Mouse (Mus musculus) bone marrow, adult 2 months (tissue): Measurements from ENCODE around the gene Usp17ld.
"Not testable (repeated sequence)": the region's sequence is repeated elsewhere in the genome, so short reads cannot be mapped to it uniquely, and the experiment has no call there.

Source experiments
- CTCF ChIP-seq: fragments of 200-500 bp; IDR thresholded peaks from 2 replicates; pipeline ENCODE4 v1.5.1; 2011; ENCODE audit warnings: low read length, control low read depth; ENCODE audit not compliant: control insufficient read depth, insufficient read depth
- POLR2A ChIP-seq: fragments of 200-500 bp; IDR thresholded peaks from 2 replicates; pipeline ENCODE4 v1.6.1; 2011; ENCODE audit warnings: low read depth, mild to moderate bottlenecking, control low read depth, low read length, borderline replicate concordance; ENCODE audit not compliant: control insufficient read depth

DNA sequence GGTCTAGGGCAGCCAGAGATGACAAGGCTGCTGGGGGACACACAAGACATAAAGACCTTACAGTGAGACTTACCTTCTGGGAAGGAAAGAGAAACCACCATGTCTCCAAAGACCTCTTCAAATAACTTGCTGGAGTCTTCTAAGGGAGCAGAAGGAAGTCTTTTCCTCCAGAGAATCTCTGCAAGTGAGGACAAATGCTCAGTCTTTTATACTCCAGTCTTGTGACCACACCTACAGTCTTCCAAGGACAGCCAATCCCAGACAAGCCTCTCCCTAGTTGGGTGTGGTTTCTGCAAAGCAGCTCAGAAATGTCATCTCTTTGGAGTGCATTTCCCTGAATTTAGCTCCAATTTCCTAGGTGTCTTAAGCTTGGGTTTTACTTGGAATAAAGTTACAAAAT is at the start of gene Usp17ld:
- TF ChIP-seq POLR2A, CTCF: not testable (repeated sequence)
